Mouse (Mus musculus) cerebellum, adult 2 months (tissue): ENCODE results near the gene Nlrx1.

Experiments
- CTCF ChIP-seq: fragments of 200-500 bp; IDR thresholded peaks from 2 replicates; pipeline ENCODE4 v1.5.1; 2011; ENCODE audit warnings: low read depth, mild to moderate bottlenecking, control low read depth, low read length, moderate library complexity, borderline replicate concordance; ENCODE audit not compliant: insufficient read depth
- POLR2A ChIP-seq: fragments of 200-500 bp; IDR thresholded peaks from 2 replicates; pipeline ENCODE4 v1.6.1; 2011; ENCODE audit warnings: low read length, control low read depth, borderline replicate concordance; ENCODE audit not compliant: insufficient read depth

GRCm38 (mm10) chr9:44306532-44306931, 38.1 kb upstream of the Nlrx1 start:
- TF ChIP-seq CTCF (no peak), POLR2A (no peak)
